Mouse (Mus musculus) cerebellum, adult 9-11 months (tissue): Measurements from ENCODE around the gene Slc25a17.

Experiments
- DNase-seq: peaks from one replicate; pipeline ENCODE4 v3.0.0; 2022

Gene Slc25a17

DNA sequence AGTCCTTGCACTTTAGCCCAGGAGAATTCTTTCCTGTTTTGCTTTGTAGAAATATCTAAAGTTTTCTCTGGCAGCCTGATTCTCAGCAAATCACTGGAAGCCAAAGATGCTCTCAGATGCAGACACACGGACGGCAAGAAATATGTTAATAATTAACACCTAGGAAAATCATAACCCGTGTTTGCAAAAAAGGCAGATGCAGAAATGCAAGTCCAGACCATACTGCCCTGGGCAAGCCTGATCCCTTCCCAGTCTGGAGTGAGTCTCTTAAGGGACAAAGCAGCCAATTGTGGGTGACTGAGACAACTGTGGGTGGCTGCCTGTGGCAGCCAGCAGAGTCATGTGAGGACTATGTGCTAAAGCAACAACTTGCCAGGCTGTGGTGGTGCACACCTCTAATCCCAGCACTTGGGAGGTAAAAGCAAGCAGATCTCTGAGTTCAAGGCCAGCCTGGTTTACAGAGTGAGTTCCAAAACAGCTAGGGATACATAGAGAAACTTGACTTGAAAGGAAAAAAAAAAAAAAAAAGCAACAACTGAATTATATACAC, 60.0 kb downstream of the Slc25a17 start:
- DNase-seq, result no peak

DNA sequence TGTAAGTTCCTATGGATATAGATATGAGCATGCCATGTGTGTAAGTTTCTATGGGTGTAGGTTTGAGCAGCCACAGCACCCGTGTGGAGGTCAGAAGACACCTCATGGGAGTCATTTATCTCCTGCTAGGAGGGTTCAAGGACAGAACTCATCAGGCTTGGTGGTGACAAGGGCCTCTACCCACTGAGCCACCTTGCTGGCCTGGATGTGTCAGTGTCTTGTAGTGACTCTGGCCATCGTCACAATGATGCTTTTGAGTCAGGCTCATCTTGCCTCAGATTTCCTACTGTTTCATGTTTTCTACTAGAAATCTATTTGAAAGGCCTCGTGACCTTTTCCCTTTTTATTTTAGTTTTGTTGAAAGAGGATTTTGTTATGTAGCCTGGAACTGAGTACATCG, 61.1 kb downstream of the Slc25a17 start:
- DNase-seq, result no peak

DNA sequence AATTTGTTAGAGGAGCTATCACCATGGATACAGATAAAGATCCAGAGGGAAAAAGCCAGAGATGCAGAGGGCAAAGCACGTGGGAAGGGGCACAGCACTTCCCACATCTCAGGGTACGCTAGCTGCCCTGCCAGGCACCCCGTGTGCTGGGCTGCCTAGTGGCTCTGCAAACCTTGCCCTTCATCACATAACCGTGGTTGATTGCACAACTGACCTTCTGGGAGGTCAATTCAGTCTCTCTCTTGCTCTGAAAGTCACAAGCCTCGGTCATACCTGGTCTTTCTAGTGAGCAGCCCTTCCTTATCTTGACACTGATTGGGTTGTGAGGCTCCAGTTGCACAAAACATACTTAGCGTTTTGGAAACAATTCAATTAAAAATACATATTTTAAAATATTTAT, 62.4 kb downstream of the Slc25a17 start:
- no peak for DNase-seq

- DNase-seq, result no peak
Observed at GRCm38 (mm10) chr15:81297543-81297942, 63.1 kb downstream of the Slc25a17 start.

- no peak for DNase-seq
Observed at GRCm38 (mm10) chr15:81294897-81295296, 65.7 kb downstream of the Slc25a17 start.

DNA sequence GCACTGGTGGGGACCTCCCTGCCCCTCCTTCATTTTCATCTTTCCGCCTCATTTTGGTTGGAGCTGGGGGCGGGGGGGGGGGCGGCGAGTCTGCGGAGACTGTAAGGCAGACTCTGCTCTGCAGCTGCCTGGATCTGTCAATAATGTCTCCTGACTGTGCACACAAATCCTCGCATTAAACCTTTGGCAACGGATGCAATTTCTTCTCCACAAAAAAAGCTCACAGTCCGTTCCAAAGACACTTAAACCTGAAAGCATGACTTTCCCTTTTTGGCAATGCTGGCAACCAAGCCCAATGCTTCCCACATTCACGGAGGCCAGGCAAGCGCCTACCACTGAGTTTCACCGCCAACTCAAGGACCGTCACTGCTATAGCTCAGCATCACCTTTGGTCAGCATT, 66.2 kb downstream of the Slc25a17 start:
- DNase-seq, result no peak

- DNase-seq, result no peak
Observed at GRCm38 (mm10) chr15:81290747-81291146, 69.9 kb downstream of the Slc25a17 start.

- no peak for DNase-seq
Observed at GRCm38 (mm10) chr15:81290230-81290629, 70.4 kb downstream of the Slc25a17 start.

DNA sequence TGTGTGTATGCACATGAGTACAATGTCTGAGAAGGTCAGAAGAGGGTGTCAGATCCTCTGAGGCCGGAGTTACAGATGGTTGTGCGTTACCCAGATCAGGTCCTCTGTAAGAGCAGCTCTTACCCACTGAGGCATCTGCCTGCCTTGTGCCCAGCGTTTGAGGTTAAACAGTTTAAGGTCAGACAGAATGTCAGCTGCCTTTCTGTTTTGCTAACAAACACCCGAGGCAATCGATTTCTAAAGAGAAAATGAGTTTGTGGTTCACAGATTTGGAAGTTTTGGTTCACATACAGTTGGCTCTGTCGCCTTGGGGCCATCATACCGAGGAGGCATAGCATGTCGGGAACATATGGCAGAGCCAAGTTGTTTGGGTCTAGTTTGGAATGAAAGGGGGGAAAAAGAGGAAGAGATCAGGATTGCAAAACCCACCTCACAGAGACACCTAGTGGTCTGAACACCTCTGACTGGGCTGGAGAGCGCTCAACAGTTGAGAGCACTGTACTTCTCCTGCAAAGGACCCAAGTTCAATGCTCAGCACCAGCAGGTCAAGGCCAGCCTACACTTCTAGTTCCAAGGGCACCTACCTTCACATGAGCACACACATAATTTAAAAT, 76.4 kb downstream of the Slc25a17 start:
- DNase-seq, result no peak

DNA sequence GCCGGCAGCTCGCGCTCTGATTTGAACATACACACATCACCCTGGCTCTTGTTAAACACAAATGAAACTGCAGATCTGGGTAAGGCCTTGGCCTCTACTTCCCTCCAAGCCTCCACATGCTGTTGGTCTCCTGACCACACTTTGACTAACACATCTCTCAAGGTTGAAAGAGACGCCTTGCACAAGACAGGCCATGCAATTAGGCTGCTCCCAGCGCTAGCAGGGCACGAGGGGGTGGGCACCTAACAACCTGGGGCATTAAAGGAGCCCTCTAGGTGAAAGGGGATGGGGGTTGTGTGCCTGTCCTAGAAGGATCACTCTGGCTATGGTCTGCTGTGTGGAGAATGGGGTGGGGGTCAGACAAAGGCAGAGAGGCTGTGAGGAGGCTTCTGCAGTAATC, 81.9 kb downstream of the Slc25a17 start:
- no peak for DNase-seq

- DNase-seq, result no peak
Observed at GRCm38 (mm10) chr15:81277928-81278327, 82.7 kb downstream of the Slc25a17 start.

DNA sequence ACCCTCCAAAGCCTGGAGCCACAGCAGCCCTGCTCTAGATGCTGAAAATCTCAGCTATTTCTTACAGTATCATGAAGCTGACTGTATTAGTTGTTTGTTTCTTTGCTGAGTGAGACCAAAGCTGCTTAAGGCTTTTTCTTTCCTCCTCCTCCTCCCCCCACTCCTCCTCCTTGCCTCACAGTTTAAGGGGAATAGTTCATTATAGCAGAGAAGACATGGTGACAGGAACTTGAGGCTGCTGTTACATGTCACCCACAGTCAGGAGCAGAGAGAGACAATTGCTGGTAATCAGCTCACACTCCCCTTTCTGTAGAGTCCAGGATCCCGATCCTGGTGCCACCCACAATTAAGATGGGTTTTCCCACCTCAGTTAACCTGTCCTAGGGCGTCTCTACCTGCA, 87.3 kb downstream of the Slc25a17 start:
- DNase-seq, result no peak

GRCm38 (mm10) chr15:81272305-81273053, 88.1 kb downstream of the Slc25a17 start:
- DNase-seq, result peak; percentile 83
